Mouse (Mus musculus): ENCODE measurements around the gene Mllt1. TPM values are rescaled to one million over a fixed set of nuclear protein-coding genes. Genes with fewer than 3 reads are reported as not detected.
A peak's percentile ranks its signal among the peaks of the same experiment; 100 is the strongest.

Gene Mllt1
- polyA plus RNA-seq, 1 experiment from 2014 or later: 55.0 TPM

DNA sequence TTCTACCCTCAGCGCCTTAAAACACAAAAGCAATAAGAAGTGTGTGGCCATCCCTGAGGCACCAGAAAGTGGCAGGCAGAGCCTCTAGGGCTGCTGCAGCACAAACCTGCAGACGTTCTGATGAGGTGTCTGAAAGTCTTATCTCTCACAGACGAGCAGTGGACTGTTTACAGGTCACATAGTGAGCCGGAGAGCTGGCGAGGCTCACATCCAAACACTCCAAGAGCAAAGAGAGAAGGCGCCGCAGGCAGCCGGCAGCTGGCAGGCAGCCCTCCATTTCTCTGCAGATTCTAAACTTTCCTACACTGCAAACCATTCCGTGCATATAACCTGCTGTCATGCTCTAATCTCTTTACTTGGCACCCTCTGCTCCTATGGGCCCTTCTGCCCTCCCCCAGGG is 27.3 kb downstream of the Mllt1 start:
- in situ Hi-C loops (cut with MboI; ENCODE audit: low pct_unique_long_range_greater_than_20kb): no loop called here
- no peak for TF ChIP-seq CTCF (IDR thresholded peaks at IDR 0.05)
- H3K27me3 ChIP-seq: no peaks in the 10 kb centered on the region
- CTCF ChIA-PET: no interaction called here
- ATAC-seq (no peak), DNase-seq (ENCODE audit: low read depth, low spot score) (no peak)
- POLR2A ChIA-PET: no interaction called here

DNA sequence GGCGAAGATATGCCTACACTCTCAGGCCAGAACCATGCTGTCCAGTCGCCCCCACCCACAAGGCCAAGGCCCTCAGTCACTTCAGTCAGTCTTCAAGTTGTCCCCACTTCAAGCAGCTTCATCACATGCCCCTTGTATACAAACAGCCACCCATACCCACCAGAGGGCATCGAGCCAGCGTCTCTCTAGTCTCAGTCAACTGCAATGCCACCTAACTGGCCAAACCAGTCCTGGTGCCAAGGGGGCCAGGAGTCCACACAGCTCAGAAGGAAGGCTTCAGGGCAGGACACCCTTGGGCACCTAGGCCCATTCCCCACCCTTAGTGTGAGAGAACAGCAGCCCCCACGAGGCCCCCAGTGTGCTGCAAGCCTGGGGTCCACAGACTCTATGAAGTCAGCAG is 28.1 kb downstream of the Mllt1 start:
- POLR2A ChIA-PET: no interaction called here
- DNase-seq (ENCODE audit: low read depth, low spot score): no peak
- CTCF ChIA-PET: no interaction called here
- no peak for ATAC-seq
- TF ChIP-seq CTCF (IDR thresholded peaks at IDR 0.05): no peak
- in situ Hi-C loops (cut with MboI; ENCODE audit: low pct_unique_long_range_greater_than_20kb): no loop called here
- H3K27me3 ChIP-seq: no peaks in the 10 kb centered on the region

DNA sequence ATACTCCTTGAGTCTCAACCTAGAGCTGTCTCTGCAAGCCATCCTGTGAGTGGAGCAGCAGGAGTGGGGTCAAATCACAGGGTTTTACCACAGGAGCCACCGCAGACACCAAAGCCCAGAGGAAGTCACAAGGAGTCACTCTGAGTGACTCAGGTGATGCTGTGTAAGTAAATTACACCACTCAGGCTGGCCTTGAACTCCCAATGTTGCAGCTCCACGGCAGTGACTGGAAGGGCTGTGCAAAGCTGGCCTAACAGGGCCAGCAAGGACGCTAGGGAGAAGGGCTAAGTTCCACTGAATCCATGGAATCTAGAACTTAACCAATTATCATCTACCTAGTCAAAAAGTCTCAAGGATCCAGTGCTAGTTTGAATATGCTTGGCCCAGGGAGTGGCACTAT is 29.0 kb downstream of the Mllt1 start:
- no peak for DNase-seq (ENCODE audit: low read depth, low spot score)
- no peaks in the 10 kb centered on the region for H3K27me3 ChIP-seq
- no peak for TF ChIP-seq CTCF (IDR thresholded peaks at IDR 0.05)
- CTCF ChIA-PET: interaction anchor here (0.6 to 1.4 kb wide), 2 partner anchors 9 to 11 kb away, joined by 3 read pairs; no protein-coding TSS in a partner anchor
- in situ Hi-C loops (cut with MboI; ENCODE audit: low pct_unique_long_range_greater_than_20kb): no loop called here
- ATAC-seq: no peak
- POLR2A ChIA-PET: interaction anchor here (1.0 kb wide), 1 partner anchor 14 kb away, joined by 4 read pairs; no protein-coding TSS in a partner anchor

DNA sequence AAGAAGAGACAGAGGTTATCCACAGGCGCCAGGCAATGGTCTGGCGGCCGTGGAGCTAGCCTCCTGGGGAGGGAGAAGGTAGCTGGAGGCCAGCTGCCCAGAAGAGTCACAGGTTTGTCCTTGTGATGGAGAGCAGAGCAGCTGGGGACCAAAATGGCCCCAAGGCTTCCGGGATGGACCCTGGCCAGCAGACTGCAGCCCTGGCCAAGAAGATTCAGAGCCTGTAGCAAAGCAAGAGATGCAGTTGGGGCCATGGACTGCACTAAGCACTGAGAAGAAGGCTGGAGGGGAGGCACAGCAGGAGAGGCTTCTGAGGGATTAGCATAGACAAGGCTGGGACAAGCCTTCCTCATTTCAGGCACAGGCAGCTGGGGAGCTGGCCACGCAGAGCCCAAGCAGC is 32.5 kb downstream of the Mllt1 start:
- TF ChIP-seq CTCF (IDR thresholded peaks at IDR 0.05): no peak
- DNase-seq (ENCODE audit: low read depth, low spot score) (no peak), ATAC-seq (no peak)

DNA sequence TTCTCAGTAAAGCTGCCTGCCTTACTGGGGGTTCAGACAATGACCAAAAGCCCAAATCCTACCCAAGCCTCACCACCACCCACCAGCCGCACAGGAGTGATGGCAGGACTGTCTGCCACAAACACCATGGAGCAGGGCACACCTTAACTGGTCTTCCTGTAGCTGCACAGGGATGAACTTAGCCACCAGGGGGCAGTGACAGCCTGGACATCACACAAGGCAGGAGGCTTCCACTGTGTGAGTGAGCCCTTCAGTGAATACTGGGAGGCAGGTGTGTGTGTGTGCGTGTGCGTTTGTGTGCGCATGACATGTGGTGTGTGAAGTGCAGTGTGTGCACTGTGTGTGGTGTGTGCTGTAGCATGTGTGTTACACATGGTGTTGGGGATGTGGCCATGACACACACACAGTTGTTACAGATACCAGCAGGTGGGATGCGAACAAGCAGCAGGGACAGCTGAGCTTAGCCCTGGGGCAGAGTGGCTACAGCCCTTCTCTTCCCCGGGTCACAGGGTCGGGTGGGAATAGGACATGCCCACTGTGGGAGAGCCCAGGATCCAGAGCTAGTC is 37.5 kb downstream of the Mllt1 start:
- DNase-seq (ENCODE audit: low read depth, low spot score) (no peak), ATAC-seq (peak; percentile 78)
- POLR2A ChIA-PET: no interaction called here
- CTCF ChIA-PET: interaction anchor here (1.1 to 1.8 kb wide), 6 partner anchors 8 to 92 kb away, joined by 3 to 10 read pairs (median 5); partner anchors contain the start of gene Clpp
- in situ Hi-C loops (cut with MboI; ENCODE audit: low pct_unique_long_range_greater_than_20kb): no loop called here
- no peaks in the 10 kb centered on the region for H3K27me3 ChIP-seq
- TF ChIP-seq CTCF (IDR thresholded peaks at IDR 0.05): no peak

More for the DNA sequence above, 32.5 kb downstream of the Mllt1 start:
- ChIA-PET CTCF (no interaction called here), POLR2A (no interaction called here)
- H3K27me3 ChIP-seq: no peaks in the 10 kb centered on the region
- in situ Hi-C loops (cut with MboI; ENCODE audit: low pct_unique_long_range_greater_than_20kb): no loop called here

DNA sequence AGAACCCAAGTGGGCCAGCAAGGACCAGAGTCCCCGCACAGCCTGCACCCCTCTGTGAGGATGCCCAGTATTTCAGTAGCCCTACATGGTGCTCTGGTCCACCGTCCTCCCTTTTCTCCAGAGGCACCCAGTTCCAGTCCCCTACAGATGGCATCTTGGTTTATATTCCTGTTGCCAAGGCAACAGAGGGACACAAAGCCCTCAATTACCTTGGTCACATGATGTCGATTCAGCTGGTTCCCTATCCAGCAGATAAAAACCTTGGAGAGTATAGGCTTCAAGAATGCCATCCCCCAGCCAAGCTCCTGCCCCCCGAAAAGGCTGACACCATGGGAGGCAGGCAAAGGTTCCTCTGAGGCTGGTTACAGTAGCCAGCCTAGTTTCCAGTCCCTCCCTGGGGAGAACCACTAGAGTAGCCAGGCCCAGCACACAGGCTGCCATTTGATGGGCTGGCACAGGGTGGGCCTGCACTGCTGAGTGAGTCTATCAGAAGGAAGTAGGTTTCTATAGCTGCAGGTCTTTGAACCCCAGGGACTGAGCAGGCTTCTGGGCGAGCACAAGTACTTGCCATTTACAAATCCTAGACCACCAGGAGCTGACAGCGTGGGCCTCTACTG is 38.6 kb downstream of the Mllt1 start:
- ChIA-PET CTCF (interaction anchor here (1.1 to 1.8 kb wide), 7 partner anchors 10 to 93 kb away, joined by 3 to 10 read pairs (median 4); partner anchors contain the start of gene Clpp), POLR2A (no interaction called here)
- no peak for DNase-seq (ENCODE audit: low read depth, low spot score)
- no peak for TF ChIP-seq CTCF (IDR thresholded peaks at IDR 0.05)
- no peaks in the 10 kb centered on the region for H3K27me3 ChIP-seq
- in situ Hi-C loops (cut with MboI; ENCODE audit: low pct_unique_long_range_greater_than_20kb): no loop called here
- no peak for ATAC-seq

DNA sequence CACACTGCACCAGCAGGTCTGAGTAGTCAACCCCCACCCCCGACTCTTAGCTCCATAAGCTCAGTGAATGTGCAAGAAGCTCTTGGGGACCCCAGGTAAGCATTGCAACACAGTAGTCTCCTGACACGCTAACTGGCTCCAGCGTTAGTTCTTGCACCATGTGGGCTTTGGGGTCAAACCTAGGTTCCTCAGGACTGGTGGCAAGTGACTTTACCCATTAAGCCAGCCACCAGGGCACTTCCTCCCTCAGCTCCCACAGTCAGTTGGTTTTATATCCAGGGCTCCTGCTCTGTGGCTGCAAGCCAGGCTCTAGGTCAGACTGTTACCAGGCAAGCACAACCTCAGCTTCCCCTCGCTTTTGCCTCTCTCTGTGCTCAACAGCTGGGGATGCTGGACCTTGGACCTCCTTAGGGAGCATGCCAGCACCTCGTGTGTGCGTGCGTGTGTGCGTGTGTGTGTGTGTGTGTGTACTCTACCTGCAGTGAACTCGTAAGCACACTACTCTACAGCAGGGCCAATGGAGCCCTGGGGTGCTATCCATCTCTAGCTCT is 39.8 kb downstream of the Mllt1 start:
- ChIA-PET CTCF (interaction anchor here (1.0 to 1.3 kb wide), 2 partner anchors 11 to 15 kb away, joined by 3 read pairs; no protein-coding TSS in a partner anchor), POLR2A (no interaction called here)
- in situ Hi-C loops (cut with MboI; ENCODE audit: low pct_unique_long_range_greater_than_20kb): no loop called here
- ATAC-seq: no peak
- no peak for TF ChIP-seq CTCF (IDR thresholded peaks at IDR 0.05)
- DNase-seq (ENCODE audit: low read depth, low spot score): no peak
- no peaks in the 10 kb centered on the region for H3K27me3 ChIP-seq

DNA sequence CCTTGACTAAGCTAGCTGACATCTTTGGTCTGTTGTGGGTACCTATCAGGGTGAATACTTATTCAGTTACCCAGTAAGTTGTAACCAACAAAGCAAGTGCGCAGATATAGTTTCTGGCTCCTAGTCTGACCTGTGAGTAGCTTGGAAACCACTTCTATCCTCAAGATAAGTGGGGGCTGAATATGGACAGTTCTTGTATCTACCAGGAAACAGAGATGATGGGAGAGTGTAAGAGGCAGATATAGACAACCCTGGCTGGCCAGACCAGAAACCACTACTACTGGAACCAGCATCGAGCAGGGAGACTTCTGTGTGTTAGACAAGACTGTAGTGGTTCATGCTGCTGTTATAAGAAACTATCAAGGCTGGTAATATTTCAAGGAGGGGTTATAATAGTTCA is 45.2 kb downstream of the Mllt1 start:
- ATAC-seq (no peak), DNase-seq (ENCODE audit: low read depth, low spot score) (no peak)
- no peak for TF ChIP-seq CTCF (IDR thresholded peaks at IDR 0.05)
- no peaks in the 10 kb centered on the region for H3K27me3 ChIP-seq
- CTCF ChIA-PET: no interaction called here
- POLR2A ChIA-PET: no interaction called here
- in situ Hi-C loops (cut with MboI; ENCODE audit: low pct_unique_long_range_greater_than_20kb): loop anchor here (5.0 kb wide), 1 partner anchor 62 kb away; no protein-coding TSS in a partner anchor

DNA sequence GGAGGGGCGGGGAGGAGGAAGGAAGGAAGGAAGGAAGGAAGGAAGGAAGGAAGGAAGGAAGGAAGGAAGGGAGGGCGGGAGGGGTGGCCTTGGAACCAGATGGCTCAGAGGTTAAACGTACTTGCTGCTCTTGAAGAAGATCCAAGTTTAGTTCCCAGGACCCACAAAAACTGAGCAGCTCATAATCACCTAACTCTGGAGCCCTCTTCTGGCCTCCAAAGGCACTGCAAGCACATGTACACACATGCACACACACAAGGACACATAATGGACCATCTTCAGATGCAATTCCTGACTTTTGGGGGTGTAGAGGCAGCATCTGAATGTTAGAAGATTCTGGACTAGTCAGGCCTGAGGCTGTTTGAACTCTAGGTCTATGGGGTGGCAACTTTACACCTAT is 47.2 kb downstream of the Mllt1 start:
- DNase-seq (ENCODE audit: low read depth, low spot score) (no peak), ATAC-seq (no peak)
- TF ChIP-seq CTCF (IDR thresholded peaks at IDR 0.05): no peak
- H3K27me3 ChIP-seq: no peaks in the 10 kb centered on the region
- POLR2A ChIA-PET: interaction anchor here (0.9 kb wide), 1 partner anchor 21 kb away, joined by 3 read pairs; no protein-coding TSS in a partner anchor
- in situ Hi-C loops (cut with MboI; ENCODE audit: low pct_unique_long_range_greater_than_20kb): no loop called here
- CTCF ChIA-PET: no interaction called here

DNA sequence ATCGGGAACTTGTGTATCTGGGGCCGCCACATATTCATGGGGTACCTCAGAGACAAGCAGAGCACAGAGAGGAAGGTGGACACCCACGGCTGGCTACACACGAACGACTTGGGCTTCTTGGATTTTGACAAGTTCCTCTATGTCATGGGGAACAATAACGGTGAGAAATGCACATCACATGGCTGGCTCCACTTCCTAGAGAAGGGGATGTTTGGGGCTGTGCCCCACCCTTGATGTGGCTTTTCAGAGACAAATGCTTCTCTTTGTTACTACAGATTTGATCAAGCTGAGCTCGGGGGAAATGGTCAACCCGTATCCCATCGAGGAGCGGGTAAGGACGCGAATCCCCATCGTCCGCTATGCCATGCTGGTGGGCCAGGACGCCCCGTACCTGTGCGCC is 50.4 kb downstream of the Mllt1 start:
- in situ Hi-C loops (cut with MboI; ENCODE audit: low pct_unique_long_range_greater_than_20kb): no loop called here
- POLR2A ChIA-PET: no interaction called here
- CTCF ChIA-PET: interaction anchor here (1.5 kb wide), 1 partner anchor 13 kb away, joined by 4 read pairs; no protein-coding TSS in a partner anchor
- TF ChIP-seq CTCF (IDR thresholded peaks at IDR 0.05): no peak
- ATAC-seq: no peak
- DNase-seq (ENCODE audit: low read depth, low spot score): no peak
- H3K27me3 ChIP-seq: no peaks in the 10 kb centered on the region

DNA sequence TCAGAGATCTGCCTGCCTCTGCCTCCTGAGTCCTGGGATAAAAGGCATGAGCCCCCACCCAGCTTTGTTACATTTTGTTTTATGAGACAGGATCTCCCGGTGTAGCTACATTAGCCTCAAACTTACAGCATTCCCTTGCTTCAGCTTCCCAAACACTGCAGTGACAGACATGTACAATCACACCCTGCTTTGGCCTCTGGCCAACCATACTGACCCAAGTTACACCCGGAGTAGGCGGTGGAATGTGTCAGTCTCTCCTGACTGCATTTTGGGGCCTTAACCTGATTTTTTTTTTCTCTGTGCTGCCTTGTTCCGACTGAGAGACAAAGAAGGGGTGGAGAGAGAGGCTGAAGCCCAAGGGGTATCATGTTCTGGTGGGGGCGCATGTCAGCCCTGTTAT is 50.9 kb downstream of the Mllt1 start:
- in situ Hi-C loops (cut with MboI; ENCODE audit: low pct_unique_long_range_greater_than_20kb): no loop called here
- ChIA-PET POLR2A (no interaction called here), CTCF (interaction anchor here (1.5 kb wide), 1 partner anchor 13 kb away, joined by 4 read pairs; no protein-coding TSS in a partner anchor)
- no peak for TF ChIP-seq CTCF (IDR thresholded peaks at IDR 0.05)
- DNase-seq (ENCODE audit: low read depth, low spot score) (no peak), ATAC-seq (no peak)
- H3K27me3 ChIP-seq: no peaks in the 10 kb centered on the region
